Mouse (Mus musculus): ENCODE measurements around the gene Irf2bp1.
A peak's percentile ranks its signal among the peaks of the same experiment; 100 is the strongest.

Gene Irf2bp1

GRCm38 (mm10) chr7:19029084-19029653, 25.3 kb downstream of the Irf2bp1 start:
- DNase-seq: peak; percentile 78

- DNase-seq: no peak
Observed at GRCm38 (mm10) chr7:19031641-19032040, 27.8 kb downstream of the Irf2bp1 start.

- no peak for DNase-seq
Observed at GRCm38 (mm10) chr7:19044616-19045015, 40.8 kb downstream of the Irf2bp1 start.

- no peak for DNase-seq
Observed at GRCm38 (mm10) chr7:19046286-19047069, 42.6 kb downstream of the Irf2bp1 start.

GRCm38 (mm10) chr7:19048006-19048527, 44.2 kb downstream of the Irf2bp1 start:
- DNase-seq: no peak

GRCm38 (mm10) chr7:19049252-19049651, 45.4 kb downstream of the Irf2bp1 start:
- DNase-seq: no peak

GRCm38 (mm10) chr7:19050172-19050571, 46.3 kb downstream of the Irf2bp1 start:
- no peak for DNase-seq

- DNase-seq: no peak
Observed at GRCm38 (mm10) chr7:19051161-19051560, 47.3 kb downstream of the Irf2bp1 start.

GRCm38 (mm10) chr7:19052345-19053135, 48.7 kb downstream of the Irf2bp1 start:
- no peak for DNase-seq

- no peak for DNase-seq
Observed at GRCm38 (mm10) chr7:19053136-19053532, 49.3 kb downstream of the Irf2bp1 start.

- no peak for DNase-seq
Observed at GRCm38 (mm10) chr7:19054047-19054776, 50.4 kb downstream of the Irf2bp1 start, which contains the start of gene Rsph6a. Gene Rsph6a, plus strand, starts transcription at chr7:19054690.

GRCm38 (mm10) chr7:19054777-19055076, 50.9 kb downstream of the Irf2bp1 start:
- DNase-seq: no peak

- DNase-seq: no peak
Observed at GRCm38 (mm10) chr7:19055108-19055507, 51.3 kb downstream of the Irf2bp1 start.

All from lung, postnatal 36 days (tissue).